Mouse (Mus musculus) kidney, postnatal 0 days (tissue): Measurements from ENCODE around the gene 4921524J17Rik. TPM values are rescaled to one million over a fixed set of nuclear protein-coding genes. Genes with fewer than 3 reads are reported as not detected.

Source experiments
- ATAC-seq: fragments of 200-750 bp; cut with Nextera tagmentation; replicated peaks from 2 replicates; pipeline ENCODE4 v1.8.0; 2017; ENCODE audit warnings: low read depth, moderate number of reproducible peaks, moderate TSS enrichment, moderate library complexity; ENCODE audit not compliant: low FRiP score
- DNase-seq: peaks from one replicate; pipeline ENCODE4 v3.0.0-alpha.2; 2016; ENCODE audit warnings: low spot score
- H3K27ac ChIP-seq: fragments of 300-500 bp; sonication (generic); 2 replicates; pipeline ENCODE4 v1.5.1; 2014; ENCODE audit warnings: mild to moderate bottlenecking
- H3K27me3 ChIP-seq: fragments of 300-500 bp; sonication (generic); 2 replicates; pipeline ENCODE4 v1.6.1; 2014; ENCODE audit warnings: low read length, mixed read lengths; ENCODE audit not compliant: insufficient read depth
- H3K36me3 ChIP-seq: fragments of 300-500 bp; sonication (generic); 2 replicates; pipeline ENCODE4 v1.6.1; 2014; ENCODE audit warnings: low read length, mixed read lengths; ENCODE audit not compliant: insufficient read depth
- H3K4me1 ChIP-seq: fragments of 300-500 bp; sonication (generic); replicated peaks from 2 replicates; pipeline ENCODE4 v1.6.1; 2014; ENCODE audit warnings: antibody characterized with exemption, low read length, mixed read lengths; ENCODE audit not compliant: insufficient read depth
- H3K4me2 ChIP-seq: fragments of 300-500 bp; sonication (generic); 2 replicates; pipeline ENCODE4 v1.6.1; 2014; ENCODE audit warnings: mild to moderate bottlenecking, low read length, moderate library complexity, mixed read lengths
- H3K4me3 ChIP-seq: fragments of 300-500 bp; sonication (generic); replicated peaks from 2 replicates; pipeline ENCODE4 v1.5.1; 2014; ENCODE audit warnings: low read depth, low read length
- H3K9ac ChIP-seq: fragments of 300-500 bp; sonication (generic); 2 replicates; pipeline ENCODE4 v1.6.1; 2014; ENCODE audit warnings: low read depth, low read length
- H3K9me3 ChIP-seq: fragments of 300-500 bp; sonication (generic); replicated peaks from 2 replicates; pipeline ENCODE4 v1.6.1; 2016; ENCODE audit warnings: low read length, inconsistent platforms, mixed read lengths
- CTCF ChIP-seq: IDR thresholded peaks from 2 replicates; pipeline ENCODE4 v1.5.1; 2016; ENCODE audit warnings: antibody characterized with exemption, low read depth, mild to moderate bottlenecking, moderate library complexity
- WGBS: fragments of 180-500 bp; shearing (Covaris S2); extraction: QIAGEN DNeasy Blood & Tissue Kit; methylation state at CpG from one replicate; pipeline ENCODE4 v1.1.7; 2014; 5-methylcytosine and 5-hydroxymethylcytosine counted together
- polyA plus RNA-seq: library from polyadenylated mRNA; unstranded; fragments of >200 nt; fragmentation: Nextera tagmentation; extraction: Ambion mirVana; gene quantifications from 2 replicates; pipeline ENCODE4 v1.2.1, GENCODE M21; 2015

4921524J17Rik gene
- polyA plus RNA-seq, 1 experiment from 2014 or later = 46.8 TPM

DNA sequence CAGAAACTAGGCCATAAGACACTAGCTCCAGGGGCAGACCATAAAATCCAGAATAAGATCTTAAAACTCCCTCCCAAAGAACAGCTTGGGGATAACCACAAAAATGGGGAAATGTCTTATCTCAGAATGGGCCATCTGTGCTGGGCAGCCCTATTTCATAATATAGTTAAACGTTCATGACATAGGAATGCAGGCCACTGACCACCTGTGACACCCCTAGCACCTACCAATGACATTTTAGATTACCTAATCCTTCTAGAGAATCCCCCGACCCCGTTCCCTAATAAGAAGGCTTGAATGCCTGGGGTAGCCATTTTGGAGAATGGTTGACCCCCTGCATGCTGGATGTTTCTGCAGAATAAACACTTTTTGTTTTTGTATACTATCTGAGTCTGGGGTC lies 42.3 kb upstream of the 4921524J17Rik start:
- WGBS = 93% methylated on average over 3 of the region's 3 CpGs
- Histone ChIP-seq H3K9me3 (no peaks in the 10 kb centered on the region), H3K4me2 (no peak overlapping the region), H3K27me3 (no peaks in the 10 kb centered on the region), H3K36me3 (no peaks in the 10 kb centered on the region), H3K27ac (no peak overlapping the region), H3K9ac (no peak overlapping the region), H3K4me1 (no peaks in the 10 kb centered on the region), H3K4me3 (no peak overlapping the region)
- TF ChIP-seq CTCF = no peak
- no peak for DNase-seq
- ATAC-seq = no peak

DNA sequence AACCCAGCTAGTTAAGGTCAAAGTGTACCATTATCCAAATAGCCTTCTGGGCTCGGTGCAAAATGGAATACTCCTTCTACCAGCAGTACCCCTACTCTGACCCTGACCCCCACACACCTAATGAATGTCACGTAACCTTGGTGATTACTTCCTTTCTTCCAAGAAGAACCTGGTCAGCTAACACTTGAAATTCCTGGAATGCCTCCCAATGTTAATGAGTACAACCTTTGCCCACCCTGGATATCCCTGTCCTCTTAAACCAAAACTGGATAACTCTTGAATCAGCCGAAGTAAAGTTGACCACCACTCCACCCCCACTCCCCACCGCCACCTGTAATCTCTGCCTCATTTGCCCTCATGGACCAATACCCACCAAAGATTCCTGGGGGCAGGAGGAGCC lies 40.6 kb upstream of the 4921524J17Rik start:
- ATAC-seq (peak; percentile 66; the same call in 1 of the 2 replicates), DNase-seq (no peak)
- H3K4me1 ChIP-seq = no peaks in the 10 kb centered on the region
- TF ChIP-seq CTCF = no peak
- H3K4me3 ChIP-seq = no peak overlapping the region
- H3K4me2 ChIP-seq = no peak overlapping the region
- H3K9me3 ChIP-seq = no peaks in the 10 kb centered on the region
- no peak overlapping the region for H3K27ac ChIP-seq
- H3K9ac ChIP-seq = no peak overlapping the region
- 59% methylated on average over 4 of the region's 4 CpGs for WGBS
- H3K36me3 ChIP-seq = no peaks in the 10 kb centered on the region
- no peaks in the 10 kb centered on the region for H3K27me3 ChIP-seq

DNA sequence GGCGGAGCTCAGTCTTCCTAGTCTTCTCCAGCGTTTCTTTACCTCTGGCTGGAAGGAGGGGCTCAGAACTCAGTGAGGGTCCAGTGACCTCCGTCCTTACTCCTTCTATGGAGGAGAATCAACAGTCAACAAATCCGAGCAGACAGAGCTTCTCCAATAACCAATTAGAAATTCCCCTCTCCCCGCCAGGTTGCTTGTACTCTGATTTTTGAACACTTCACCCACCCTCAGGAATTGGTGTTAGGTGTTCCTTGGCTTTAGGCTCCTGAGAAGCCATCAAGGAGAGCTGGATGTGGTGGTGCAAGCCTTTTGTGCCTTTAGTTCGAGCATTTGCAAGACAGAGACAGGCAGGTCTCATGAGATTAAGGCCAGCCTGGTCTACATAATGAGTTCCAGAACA lies 40.2 kb upstream of the 4921524J17Rik start:
- Histone ChIP-seq H3K36me3 (no peaks in the 10 kb centered on the region), H3K4me1 (no peaks in the 10 kb centered on the region), H3K9me3 (no peaks in the 10 kb centered on the region), H3K4me2 (no peak overlapping the region), H3K27me3 (no peaks in the 10 kb centered on the region), H3K9ac (no peak overlapping the region), H3K27ac (no peak overlapping the region), H3K4me3 (no peak overlapping the region)
- ATAC-seq (no peak), DNase-seq (no peak)
- no peak for TF ChIP-seq CTCF
- 69% methylated on average over 6 of the region's 6 CpGs for WGBS

DNA sequence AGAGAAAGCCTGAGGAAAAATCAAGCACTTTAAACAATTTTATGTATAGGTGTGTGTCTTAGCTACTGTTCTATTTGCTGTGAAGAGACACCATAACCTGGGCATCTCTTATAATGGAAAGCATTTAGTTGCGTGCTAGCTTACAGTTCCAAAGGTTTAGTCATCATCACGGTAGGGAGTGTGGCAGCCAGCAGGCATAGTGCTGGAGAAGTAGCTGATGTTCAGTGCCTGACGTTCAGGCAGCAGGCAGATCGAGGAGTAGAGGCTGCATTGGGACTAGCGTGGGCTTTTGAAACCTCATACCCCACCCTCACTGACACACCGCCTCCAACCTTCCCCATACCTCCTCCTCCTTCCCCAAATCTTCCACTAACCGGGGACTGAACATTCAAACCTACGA lies 38.1 kb upstream of the 4921524J17Rik start:
- H3K4me2 ChIP-seq = no peak overlapping the region
- no peak overlapping the region for H3K9ac ChIP-seq
- no peaks in the 10 kb centered on the region for H3K9me3 ChIP-seq
- DNase-seq (no peak), ATAC-seq (no peak)
- no peaks in the 10 kb centered on the region for H3K36me3 ChIP-seq
- no peak overlapping the region for H3K4me3 ChIP-seq
- H3K4me1 ChIP-seq = no peaks in the 10 kb centered on the region
- WGBS = 77% methylated on average over 8 of the region's 8 CpGs
- no peak overlapping the region for H3K27ac ChIP-seq
- no peak for TF ChIP-seq CTCF
- no peaks in the 10 kb centered on the region for H3K27me3 ChIP-seq

DNA sequence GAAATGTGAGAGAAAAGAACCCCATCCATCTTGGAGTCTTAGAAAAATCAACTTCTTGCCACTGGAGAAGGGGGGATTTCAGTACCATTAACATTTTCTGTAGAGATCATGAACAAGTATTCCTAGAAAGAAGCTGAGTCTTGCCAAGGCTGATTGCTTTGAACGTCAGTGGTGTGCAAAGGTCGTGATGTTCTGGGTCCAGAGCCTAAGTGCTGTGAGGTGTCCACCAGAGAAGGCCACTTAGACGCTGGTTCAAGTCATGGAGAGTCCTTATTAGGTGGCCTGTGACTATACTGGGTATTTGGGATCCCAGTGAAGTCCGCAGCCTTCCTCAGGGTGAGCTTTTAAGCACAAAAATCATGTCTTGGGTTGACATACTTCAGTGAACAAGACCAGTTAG lies 33.4 kb upstream of the 4921524J17Rik start:
- ATAC-seq (no peak), DNase-seq (no peak)
- Histone ChIP-seq H3K4me1 (no peaks in the 10 kb centered on the region), H3K27me3 (no peaks in the 10 kb centered on the region), H3K4me3 (no peak overlapping the region), H3K9ac (no peak overlapping the region), H3K36me3 (no peaks in the 10 kb centered on the region), H3K4me2 (no peak overlapping the region), H3K27ac (no peak overlapping the region), H3K9me3 (no peaks in the 10 kb centered on the region)
- no peak for TF ChIP-seq CTCF
- WGBS = 72% methylated on average over 4 of the region's 4 CpGs

DNA sequence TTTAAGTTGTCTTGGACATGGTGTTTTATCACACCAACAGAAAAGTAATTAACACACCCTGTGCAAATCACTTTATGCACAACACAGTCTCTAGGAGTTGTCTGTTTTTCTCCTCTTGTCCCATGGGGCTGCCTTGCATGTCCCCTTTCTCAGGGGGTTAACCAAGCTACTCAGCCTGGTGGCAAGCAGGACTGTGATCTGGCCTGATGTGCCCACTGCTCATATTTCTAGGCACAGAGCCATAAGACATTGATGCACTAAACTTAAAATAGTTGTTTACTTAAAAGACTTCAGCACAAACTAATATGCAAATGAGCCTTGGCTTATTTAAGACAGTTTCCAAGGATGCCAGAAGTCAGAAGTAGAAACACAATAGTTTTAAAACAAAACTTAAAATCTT lies 31.7 kb upstream of the 4921524J17Rik start:
- H3K9me3 ChIP-seq = no peaks in the 10 kb centered on the region
- TF ChIP-seq CTCF = no peak
- no peak overlapping the region for H3K27ac ChIP-seq

DNA sequence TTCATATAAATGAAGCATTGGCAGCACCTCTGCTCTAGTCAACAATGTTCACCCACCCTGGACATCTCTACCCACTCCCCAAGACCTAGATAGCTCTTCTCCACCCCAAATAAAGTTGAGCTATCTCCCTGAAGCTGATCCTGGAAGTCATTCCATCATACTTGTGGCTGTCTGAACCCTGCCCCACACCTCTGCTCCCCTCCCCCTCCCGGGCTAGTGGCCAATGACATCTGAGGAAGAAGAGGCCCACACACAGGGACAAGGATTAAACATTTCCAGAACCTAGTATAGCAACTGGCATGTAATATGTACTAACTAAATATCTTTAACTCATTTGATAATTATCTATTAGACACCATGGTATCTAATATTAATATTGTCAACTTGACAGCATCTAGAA lies 29.8 kb upstream of the 4921524J17Rik start:
- Histone ChIP-seq H3K27me3 (no peaks in the 10 kb centered on the region), H3K4me1 (no peaks in the 10 kb centered on the region), H3K4me2 (no peak overlapping the region), H3K9me3 (no peaks in the 10 kb centered on the region), H3K36me3 (no peaks in the 10 kb centered on the region), H3K9ac (no peak overlapping the region), H3K4me3 (no peak overlapping the region), H3K27ac (no peak overlapping the region)
- ATAC-seq = no peak
- no peak for TF ChIP-seq CTCF
- no peak for DNase-seq
- 78% methylated on average over 1 of the region's 1 CpGs for WGBS

More for the DNA sequence above, 31.7 kb upstream of the 4921524J17Rik start:
- H3K4me3 ChIP-seq = no peak overlapping the region
- H3K4me2 ChIP-seq = no peak overlapping the region
- no peaks in the 10 kb centered on the region for H3K4me1 ChIP-seq
- H3K27me3 ChIP-seq = no peaks in the 10 kb centered on the region
- ATAC-seq (no peak), DNase-seq (no peak)
- H3K9ac ChIP-seq = no peak overlapping the region
- H3K36me3 ChIP-seq = no peaks in the 10 kb centered on the region
